Mouse (Mus musculus) retina, embryonic 14.5 days (tissue): ENCODE measurements at regions not wholly inside any gene's neighbourhood (a gene's known extent, or its start where the extent isn't known, plus 50 kb on each side); places are given as distances from the start of the nearest gene placed in this dataset.

ENCODE experiments used
- DNase-seq: peaks from one replicate; pipeline ENCODE4 v3.0.0-alpha.2; 2015; ENCODE audit warnings: low spot score

DNA sequence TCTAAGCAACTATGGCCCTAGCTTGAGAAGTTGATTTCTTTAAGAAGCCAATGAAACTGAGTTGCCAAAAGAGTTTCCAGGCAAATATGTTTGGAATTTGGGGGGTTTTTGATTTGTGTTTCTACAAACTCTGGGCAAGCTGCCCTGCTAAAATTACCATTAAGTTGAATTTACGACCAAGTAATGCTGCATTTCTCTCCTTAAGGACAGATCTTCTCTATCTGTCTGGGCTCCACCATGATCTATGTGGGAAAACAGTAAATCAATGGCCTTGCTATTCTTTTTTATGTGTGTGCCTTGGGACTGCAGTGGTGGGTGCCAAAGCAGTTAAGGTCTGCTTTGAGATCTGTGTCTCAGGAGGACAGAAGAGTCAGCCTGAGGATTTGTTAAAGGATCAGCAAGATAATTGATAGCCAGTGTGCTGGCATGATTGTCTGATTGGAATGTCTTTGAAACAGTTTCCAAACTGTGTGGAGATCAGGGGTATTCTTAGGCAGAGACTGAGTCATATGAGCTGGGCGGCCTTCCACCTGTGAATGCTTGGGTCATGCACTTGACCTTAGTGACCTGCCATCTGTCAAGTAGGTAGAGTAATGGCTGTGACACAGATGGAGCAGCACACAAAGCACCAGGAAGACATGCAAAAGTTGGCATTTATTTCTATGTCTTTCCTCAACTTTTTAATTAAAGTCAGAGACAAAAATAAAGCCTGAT, 91.1 kb upstream of the Pmch start:
- no peak for DNase-seq

DNA sequence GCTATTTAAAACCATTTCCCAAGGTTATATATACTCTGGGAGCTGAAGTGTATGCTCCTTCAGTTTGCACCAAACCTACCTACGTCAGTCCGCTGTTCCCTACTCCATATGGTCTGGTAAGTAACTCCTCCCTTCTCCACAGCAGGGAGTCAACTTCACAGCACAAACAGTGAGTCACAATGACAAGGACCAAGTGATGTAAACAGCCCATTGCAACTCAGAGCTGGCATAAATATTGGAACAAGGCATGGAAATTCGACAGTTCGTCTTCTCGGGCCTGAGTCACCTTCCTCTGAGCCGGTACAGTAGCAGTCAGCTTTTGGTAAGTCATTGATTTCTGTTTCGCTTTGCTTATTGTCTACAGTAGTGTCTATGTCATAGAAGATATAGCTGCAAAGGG, 82.2 kb upstream of the Pmch start:
- no peak for DNase-seq

DNA sequence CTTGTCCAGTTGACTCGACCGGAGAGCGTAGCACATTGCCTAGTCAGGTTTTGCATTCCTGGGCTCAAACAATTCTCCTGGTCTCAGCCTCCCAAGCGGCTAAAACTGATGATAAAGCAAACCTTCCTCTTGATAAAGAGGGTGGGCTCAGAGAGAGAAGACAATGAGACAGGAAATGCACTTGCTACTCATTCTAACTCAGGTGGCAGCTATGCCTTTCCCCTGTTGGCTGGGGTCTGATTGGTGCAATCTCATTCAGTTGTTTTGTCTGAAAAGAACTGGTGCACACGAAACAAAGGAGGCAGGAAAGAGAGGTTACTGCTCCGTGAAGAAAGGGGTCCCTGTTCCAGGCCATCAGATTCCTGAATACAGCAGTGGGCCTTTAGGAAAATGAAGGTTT, 80.0 kb upstream of the Pmch start:
- no peak for DNase-seq

DNA sequence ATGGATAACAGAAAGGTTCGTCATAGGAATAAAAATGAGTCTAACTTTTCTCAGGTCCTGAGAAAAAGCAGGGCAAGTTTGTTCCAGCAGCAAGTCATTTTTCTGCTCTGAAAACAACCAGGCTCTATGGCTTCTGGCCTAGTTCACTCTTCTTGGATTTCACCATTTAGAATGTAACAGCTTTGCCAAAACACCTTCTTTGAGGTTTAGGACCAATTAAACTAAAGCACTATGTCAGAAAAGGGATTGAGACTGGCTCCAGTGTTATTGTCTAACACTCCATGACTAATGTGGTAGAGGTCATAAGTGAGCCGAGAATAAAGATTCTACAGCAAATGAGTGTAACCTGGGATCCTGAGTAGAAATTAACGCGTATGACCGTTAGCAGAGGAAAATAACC, 58.9 kb upstream of the Pmch start:
- DNase-seq: peak; percentile 25
